Mouse (Mus musculus) cerebellum, adult 2 months (tissue): ENCODE data around the gene Chad. TPM values are rescaled to one million over a fixed set of nuclear protein-coding genes. Genes with fewer than 3 reads are reported as not detected.

ENCODE experiments used
- DNase-seq, 2 experiments: peaks; one replicate each; pipeline ENCODE4 v3.0.0; 2021
- H3K27ac ChIP-seq: fragments of 200-500 bp; 2 replicates; pipeline ENCODE4 v1.5.1; 2012; ENCODE audit warnings: low read length, control low read depth, inconsistent platforms; ENCODE audit not compliant: insufficient read depth
- H3K27me3 ChIP-seq: fragments of 200-500 bp; 2 replicates; pipeline ENCODE4 v1.6.1; 2012; ENCODE audit warnings: inconsistent platforms, mild to moderate bottlenecking, low read length, moderate library complexity; ENCODE audit not compliant: control insufficient read depth, insufficient read depth
- H3K4me1 ChIP-seq: fragments of 200-500 bp; 2 replicates; pipeline ENCODE4 v1.6.1; 2011; ENCODE audit warnings: low read length; ENCODE audit not compliant: control insufficient read depth, insufficient read depth
- H3K4me3 ChIP-seq: fragments of 200-500 bp; replicated peaks from 2 replicates; pipeline ENCODE3; 2011; ENCODE audit warnings: mild to moderate bottlenecking, low read depth, low read length, control low read depth; ENCODE audit not compliant: insufficient read depth
- CTCF ChIP-seq: fragments of 200-500 bp; IDR thresholded peaks from 2 replicates; pipeline ENCODE4 v1.5.1; 2011; ENCODE audit warnings: low read depth, mild to moderate bottlenecking, control low read depth, low read length, moderate library complexity, borderline replicate concordance; ENCODE audit not compliant: insufficient read depth
- POLR2A ChIP-seq: fragments of 200-500 bp; IDR thresholded peaks from 2 replicates; pipeline ENCODE4 v1.6.1; 2011; ENCODE audit warnings: low read length, control low read depth, borderline replicate concordance; ENCODE audit not compliant: insufficient read depth
- WGBS: fragments of 180-500 bp; shearing (Covaris S2); methylation state at CpG from one replicate; pipeline ENCODE4 v1.1.7; 2018; 5-methylcytosine and 5-hydroxymethylcytosine counted together
- polyA plus RNA-seq: library from polyadenylated mRNA; depleted of rRNA; stranded (reverse); fragments of >200 nt; gene quantifications from 2 replicates; pipeline ENCODE4 v1.2.3, GENCODE M21; 2012

Chad gene
- polyA plus RNA-seq, 1 experiment: 1.1 TPM

DNA sequence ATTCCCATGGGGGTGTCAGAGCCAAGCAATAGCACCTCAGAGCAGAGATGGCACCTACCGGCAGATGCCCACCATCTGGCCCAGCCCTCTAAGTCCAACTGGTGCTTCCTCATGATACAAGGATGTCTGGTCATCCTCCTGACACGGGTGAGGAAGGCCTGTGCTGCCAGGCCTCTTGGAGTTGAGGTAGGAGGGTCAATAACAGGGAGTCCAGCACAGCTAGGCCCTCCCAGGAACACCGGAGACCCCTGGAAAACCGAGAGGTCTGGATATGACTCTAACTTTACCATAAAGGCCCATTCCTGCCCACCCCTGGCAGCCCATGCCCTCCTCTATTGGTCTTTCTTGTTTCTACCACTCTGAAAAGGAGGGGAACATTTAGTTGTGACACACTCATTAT is 22.4 kb upstream of the Chad start:
- no peak overlapping the region for H3K4me3 ChIP-seq

DNA sequence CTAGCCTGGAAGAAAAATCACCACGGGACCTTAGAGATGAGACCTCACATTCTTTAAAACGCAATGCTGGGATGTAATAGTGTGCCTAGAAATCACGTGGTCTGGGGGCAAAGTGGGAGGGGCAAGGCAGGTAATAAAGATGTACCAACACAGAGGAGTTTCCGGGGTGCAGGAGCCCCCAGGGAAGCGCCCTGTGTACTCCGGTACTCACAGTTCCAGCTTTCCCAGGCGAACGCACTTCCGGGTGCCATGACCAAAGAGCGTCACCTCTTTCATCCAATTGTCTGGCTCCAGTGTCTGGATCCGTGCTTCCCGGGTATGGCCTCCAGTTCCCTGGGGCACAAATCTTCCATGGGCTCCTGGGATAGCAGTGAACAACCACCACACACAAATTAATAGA is 21.5 kb upstream of the Chad start:
- 79% methylated on average over 12 of the region's 12 CpGs for WGBS
- no peak for TF ChIP-seq POLR2A
- TF ChIP-seq CTCF: no peak
- DNase-seq: no peak
- Histone ChIP-seq H3K27me3 (no peaks in the 10 kb centered on the region), H3K27ac (no peak overlapping the region), H3K4me1 (0 out of 2 replicates have a peak, but pooled peaks cover 2% of the 10 kb centered on the region), H3K4me3 (no peak overlapping the region)

More for the DNA sequence above, 22.4 kb upstream of the Chad start:
- Histone ChIP-seq H3K27me3 (no peaks in the 10 kb centered on the region), H3K4me1 (0 out of 2 replicates have a peak, but pooled peaks cover 2% of the 10 kb centered on the region), H3K27ac (no peak overlapping the region)
- DNase-seq: no peak
- no peak for TF ChIP-seq POLR2A
- TF ChIP-seq CTCF: no peak
- WGBS: 76% methylated on average over 4 of the region's 4 CpGs

DNA sequence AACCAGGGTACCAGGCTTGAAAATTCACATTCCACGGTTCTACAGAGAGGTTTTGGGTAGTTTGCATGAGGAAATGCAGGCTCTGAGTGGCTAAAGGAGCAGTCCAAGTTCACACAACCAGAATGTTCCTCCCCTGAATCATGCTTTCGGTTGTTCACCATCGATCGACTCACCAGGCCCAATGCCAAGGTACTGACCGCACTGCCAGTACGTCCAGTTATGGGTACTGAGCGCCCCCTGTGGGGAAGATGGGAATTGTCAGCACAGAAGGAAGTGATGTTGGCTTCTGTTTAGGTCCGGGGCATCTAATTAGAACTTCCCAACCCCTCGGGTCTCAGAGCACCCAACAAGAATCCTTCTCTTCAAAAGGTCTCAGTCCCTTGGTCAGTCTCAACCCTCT is 20.9 kb upstream of the Chad start:
- H3K4me1 ChIP-seq: 0 out of 2 replicates have a peak, but pooled peaks cover 2% of the 10 kb centered on the region
- H3K4me3 ChIP-seq: peak overlapping the region; percentile 2
- no peaks in the 10 kb centered on the region for H3K27me3 ChIP-seq
- 4% methylated on average over 9 of the region's 9 CpGs for WGBS
- TF ChIP-seq CTCF: peak; percentile 92
- no peak for TF ChIP-seq POLR2A
- DNase-seq: peak; percentile 95 to 97
- H3K27ac ChIP-seq: no peak overlapping the region

DNA sequence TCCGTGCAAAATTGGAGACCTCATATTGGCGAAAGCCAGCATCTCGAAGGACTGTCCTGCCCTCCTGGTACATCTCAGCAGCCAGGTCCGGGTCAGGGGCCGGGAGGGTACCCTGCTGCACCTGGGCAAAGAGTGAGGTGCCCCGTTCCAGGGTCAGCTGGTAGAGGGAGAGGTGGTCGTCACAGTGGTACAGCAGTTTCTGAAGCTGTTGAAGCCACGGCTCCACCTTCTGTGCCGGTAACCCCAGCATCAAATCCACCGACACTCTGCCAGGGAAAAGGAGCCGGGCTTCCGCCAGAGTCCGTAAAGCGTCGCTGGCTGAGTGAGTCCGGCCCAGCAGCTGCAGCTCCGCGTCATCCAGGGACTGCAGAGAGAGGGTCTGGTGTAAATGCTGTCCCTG is 20.4 kb upstream of the Chad start:
- no peaks in the 10 kb centered on the region for H3K27me3 ChIP-seq
- DNase-seq: peak; percentile 35 to 58
- peaks cover 4% of the 10 kb centered on the region; the same call in 1 of the 2 replicates for H3K4me1 ChIP-seq
- WGBS: 39% methylated on average over 18 of the region's 18 CpGs
- TF ChIP-seq CTCF (no peak), POLR2A (no peak)
- peak overlapping the region; percentile 10; the same call in 1 of the 2 replicates for H3K27ac ChIP-seq
- peak overlapping the region; percentile 43 for H3K4me3 ChIP-seq

DNA sequence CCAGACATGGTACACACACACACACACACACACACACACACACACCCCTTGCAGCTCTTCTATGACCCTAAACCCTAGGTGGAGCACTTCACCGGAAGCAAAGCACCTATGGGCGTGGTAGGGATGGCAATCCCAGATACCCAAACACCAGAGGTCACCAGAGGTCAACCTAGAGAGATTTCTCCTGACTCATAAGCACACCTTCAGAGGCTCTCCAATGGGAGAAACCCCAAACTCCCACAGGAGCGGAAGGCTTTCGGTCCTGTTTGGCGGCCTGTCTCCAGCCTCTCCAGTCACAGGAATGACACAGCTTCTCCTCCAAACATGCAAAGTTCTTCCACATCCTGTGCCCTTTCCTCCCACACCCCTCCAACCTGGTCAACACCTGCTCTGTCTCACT is 18.5 kb upstream of the Chad start:
- Histone ChIP-seq H3K27ac (no peak overlapping the region), H3K27me3 (no peaks in the 10 kb centered on the region), H3K4me3 (no peak overlapping the region), H3K4me1 (peaks cover 7% of the 10 kb centered on the region; the same call in 1 of the 2 replicates)
- TF ChIP-seq POLR2A (no peak), CTCF (no peak)
- DNase-seq: no peak
- 100% methylated on average over 5 of the region's 5 CpGs for WGBS

DNA sequence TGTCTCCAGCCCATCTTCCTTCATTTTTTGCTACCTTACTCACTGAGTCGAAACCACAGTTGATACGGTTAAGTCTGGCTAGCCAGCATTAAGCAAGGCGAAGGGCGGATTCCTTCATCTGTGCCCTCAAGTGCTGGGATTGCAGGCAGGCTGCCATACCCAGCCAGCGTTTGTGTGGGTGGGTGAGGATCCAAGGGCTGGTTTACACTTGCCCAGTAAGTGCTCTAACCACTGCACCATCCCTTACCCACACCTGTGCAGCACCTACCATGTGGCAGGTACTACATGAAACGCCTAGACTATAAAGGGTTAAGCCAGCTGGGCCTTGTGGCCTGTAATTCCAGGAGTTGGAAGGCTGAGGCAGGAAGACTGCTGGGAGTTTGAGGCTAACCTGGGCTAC is 17.6 kb upstream of the Chad start:
- WGBS: 88% methylated on average over 6 of the region's 6 CpGs
- H3K27me3 ChIP-seq: no peaks in the 10 kb centered on the region
- H3K4me3 ChIP-seq: no peak overlapping the region
- DNase-seq: no peak
- TF ChIP-seq CTCF: no peak
- no peak for TF ChIP-seq POLR2A
- H3K27ac ChIP-seq: no peak overlapping the region
- peaks cover 7% of the 10 kb centered on the region; the same call in 1 of the 2 replicates for H3K4me1 ChIP-seq

DNA sequence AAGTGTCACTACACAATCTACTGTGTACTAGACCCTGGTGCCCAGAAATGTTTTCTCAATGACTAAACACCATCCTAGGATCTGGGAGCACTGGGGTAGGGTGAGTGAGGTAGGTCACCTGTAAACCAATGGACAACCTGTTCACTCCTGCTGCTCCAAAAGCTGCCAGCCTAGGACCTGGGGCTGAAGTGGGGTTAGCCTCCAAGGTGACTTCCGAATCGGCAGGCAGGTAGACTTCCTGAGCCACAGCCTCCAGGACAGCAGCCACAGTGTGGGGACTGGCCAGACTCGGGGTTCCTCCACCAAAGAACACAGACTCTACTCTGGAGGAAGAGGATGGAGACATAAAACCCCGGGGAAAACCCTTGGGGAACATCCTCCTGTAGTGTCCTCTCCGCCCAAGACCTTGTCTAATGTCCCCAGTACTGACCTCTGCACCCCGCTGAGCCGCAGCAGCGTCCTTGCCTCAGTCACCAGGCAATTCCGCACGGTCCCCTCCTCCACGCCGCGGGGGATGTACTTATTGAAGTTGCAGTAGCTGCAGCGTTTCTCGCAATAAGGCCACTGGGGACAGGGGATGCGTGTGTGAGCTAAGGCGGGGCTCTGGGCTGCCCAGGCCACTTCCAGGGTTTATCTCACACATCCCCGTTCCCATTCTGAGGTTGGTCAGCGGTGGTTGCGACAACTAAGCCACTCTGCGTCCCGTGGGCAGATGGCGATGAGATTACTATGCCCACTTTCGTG is 16.6 kb upstream of the Chad start:
- no peaks in the 10 kb centered on the region for H3K27me3 ChIP-seq
- DNase-seq: peak; percentile 60 to 70
- TF ChIP-seq CTCF (no peak), POLR2A (no peak)
- peak overlapping the region; percentile 88 for H3K27ac ChIP-seq
- WGBS: 2% methylated on average over 24 of the region's 24 CpGs
- peak overlapping the region; percentile 84 for H3K4me3 ChIP-seq
- peaks cover 7% of the 10 kb centered on the region; the same call in 1 of the 2 replicates for H3K4me1 ChIP-seq

DNA sequence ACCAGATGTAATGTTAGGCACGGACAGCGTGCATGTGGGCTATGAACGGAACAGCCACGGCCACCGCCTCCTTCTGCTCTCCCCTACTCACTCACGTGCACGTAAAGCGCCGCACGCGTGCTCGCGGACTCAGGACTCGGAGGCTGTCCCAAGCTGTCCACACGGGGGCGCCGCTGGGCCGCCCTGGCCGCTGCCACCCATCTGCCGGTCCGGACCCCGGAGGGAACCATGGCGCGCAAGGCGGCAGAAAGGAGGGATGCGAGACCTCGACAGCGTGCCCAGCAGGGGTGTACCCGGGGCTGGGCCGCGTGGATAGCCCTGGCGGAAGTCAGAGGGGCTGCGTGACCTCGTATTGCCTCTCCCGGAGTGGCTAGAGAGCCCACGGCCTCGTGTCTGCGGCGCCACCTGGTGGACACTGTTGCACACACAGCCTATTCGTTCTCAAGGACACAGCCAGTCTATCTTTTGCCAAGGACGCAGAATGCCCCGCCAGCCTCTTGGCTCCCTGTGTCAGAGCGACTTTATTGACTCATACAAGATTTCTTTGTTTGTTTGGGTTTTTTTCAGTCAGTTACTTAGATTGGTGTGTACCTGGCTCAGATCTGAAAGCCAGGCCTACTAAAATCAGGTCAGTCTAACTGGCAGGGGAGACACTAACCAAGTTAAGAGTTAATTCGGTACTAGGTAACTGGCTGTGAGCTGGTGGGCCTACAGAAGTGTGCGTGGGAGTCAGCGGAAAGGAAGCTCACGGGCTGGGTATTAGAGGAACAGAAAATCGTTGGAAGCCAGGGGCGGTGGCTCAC is 15.8 kb upstream of the Chad start, which contains the start of gene Rsad1:
Gene Rsad1, minus strand, starts transcription at position 368 of the 803 bp plus-strand sequence.
- peak; percentile 73; the same call in 1 of the 2 replicates for TF ChIP-seq POLR2A
- TF ChIP-seq CTCF: peak; percentile 70
- H3K27me3 ChIP-seq: no peaks in the 10 kb centered on the region
- peaks cover 7% of the 10 kb centered on the region; the same call in 1 of the 2 replicates for H3K4me1 ChIP-seq
- peak within 1 kb of the TSS; percentile 84 for H3K4me3 ChIP-seq
- DNase-seq: peak; percentile 94 to 99
- 2% methylated on average over 49 of the region's 49 CpGs for WGBS
- peak within 1 kb of the TSS; percentile 88 for H3K27ac ChIP-seq
